Mouse (Mus musculus) testis, adult 2 months (tissue): ENCODE results near the gene Slfn4.

ENCODE experiments used
- CTCF ChIP-seq: fragments of 200-500 bp; IDR thresholded peaks from 2 replicates; pipeline ENCODE4 v1.5.1; 2012; ENCODE audit warnings: low read depth, mild to moderate bottlenecking, inconsistent platforms, low read length, moderate library complexity; ENCODE audit not compliant: control insufficient read depth, insufficient read depth, insufficient replicate concordance
- POLR2A ChIP-seq: fragments of 200-500 bp; IDR thresholded peaks from 2 replicates; pipeline ENCODE4 v1.6.1; 2012; ENCODE audit warnings: low read depth, mild to moderate bottlenecking, inconsistent platforms, low read length, moderate library complexity; ENCODE audit not compliant: control insufficient read depth

DNA sequence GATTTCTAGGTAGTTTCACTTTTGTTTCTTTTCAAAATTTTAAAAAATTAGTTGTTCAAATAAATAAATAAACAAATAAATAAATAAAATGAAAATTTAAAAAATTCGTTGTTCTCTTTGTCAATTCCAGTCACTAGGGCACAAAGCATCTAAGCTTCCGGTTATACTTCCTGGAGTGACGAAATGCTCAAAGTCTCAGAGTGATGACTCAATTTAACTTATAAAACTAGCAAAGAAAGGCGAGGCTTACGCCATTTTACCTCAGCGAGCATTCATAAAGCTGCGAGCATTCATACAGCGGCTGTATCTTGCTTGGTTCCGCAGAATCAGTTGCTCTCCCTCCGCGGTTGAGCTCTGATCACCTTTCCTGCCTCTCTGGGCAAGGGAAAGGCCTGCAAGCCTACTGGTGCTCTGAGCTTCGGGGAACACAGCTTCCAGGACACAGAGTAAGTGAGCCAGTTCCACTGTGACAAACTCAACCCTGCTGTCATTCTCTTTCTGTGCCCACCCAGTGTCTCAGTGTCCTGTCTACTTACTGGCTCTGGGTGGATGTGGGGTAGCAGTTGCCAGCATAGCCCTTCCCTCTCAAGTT is at the start of gene Slfn4:
- no peak for TF ChIP-seq CTCF
- no peak for TF ChIP-seq POLR2A
